Mouse (Mus musculus) adrenal gland, postnatal 25 days (tissue): ENCODE measurements at regions not wholly inside any gene's neighbourhood (a gene's known extent, or its start where the extent isn't known, plus 50 kb on each side); places are given as distances from the start of the nearest gene placed in this dataset.

ENCODE experiments used
- DNase-seq: peaks from one replicate; pipeline ENCODE4 v3.0.0; 2021; ENCODE audit warnings: mixed read lengths

- no peak for DNase-seq
These were observed 77.0 kb downstream of the Irs2 start for GRCm38 (mm10) chr8:10931266-10931665.

GRCm38 (mm10) chr8:10928836-10929235 is 79.4 kb downstream of the Irs2 start:
- DNase-seq = no peak

DNA sequence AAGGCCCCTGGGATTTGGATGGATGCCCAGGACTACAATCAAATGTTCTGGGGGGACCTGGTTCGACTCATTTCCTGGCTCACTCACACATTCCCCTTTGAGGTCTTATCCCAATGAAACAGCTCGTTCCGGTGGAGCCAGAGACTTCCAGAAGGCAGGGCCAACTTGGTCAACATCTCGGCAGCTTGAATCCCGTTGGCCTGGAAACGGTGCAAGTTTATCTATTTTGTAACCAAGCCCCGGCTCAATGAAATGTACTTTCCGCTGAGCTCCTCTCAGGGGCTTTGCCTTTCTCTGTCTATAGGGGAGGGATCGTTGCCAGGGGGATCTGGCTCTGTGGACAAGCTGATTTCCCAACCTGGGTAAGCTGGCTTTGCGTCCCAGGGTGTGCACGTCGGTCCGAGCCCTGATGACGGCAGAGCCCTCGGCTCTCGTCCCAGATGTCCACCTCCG is 79.9 kb downstream of the Irs2 start:
- DNase-seq = peak; percentile 44

DNA sequence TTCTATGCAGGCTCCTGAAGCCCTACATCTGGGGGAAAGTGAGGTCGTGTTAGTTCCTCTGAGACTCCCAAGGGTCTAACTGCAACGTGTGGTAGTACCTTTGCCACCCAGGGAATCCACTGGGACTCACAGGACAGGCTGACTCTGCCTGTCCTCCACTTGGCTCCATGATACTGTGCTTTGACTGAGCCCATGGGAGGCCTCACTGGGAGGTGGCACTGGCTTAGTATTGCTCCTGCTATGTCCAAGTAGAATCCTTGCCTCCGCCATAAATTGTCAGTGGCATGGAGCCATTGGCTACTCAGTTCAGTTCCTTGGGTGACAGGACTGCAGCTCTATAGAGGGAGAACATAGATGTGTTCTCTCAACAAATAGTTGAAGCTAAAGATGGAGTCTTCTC is 81.1 kb downstream of the Irs2 start:
- DNase-seq = no peak

- DNase-seq = no peak
These were observed 81.7 kb downstream of the Irs2 start for GRCm38 (mm10) chr8:10926518-10926915.

DNA sequence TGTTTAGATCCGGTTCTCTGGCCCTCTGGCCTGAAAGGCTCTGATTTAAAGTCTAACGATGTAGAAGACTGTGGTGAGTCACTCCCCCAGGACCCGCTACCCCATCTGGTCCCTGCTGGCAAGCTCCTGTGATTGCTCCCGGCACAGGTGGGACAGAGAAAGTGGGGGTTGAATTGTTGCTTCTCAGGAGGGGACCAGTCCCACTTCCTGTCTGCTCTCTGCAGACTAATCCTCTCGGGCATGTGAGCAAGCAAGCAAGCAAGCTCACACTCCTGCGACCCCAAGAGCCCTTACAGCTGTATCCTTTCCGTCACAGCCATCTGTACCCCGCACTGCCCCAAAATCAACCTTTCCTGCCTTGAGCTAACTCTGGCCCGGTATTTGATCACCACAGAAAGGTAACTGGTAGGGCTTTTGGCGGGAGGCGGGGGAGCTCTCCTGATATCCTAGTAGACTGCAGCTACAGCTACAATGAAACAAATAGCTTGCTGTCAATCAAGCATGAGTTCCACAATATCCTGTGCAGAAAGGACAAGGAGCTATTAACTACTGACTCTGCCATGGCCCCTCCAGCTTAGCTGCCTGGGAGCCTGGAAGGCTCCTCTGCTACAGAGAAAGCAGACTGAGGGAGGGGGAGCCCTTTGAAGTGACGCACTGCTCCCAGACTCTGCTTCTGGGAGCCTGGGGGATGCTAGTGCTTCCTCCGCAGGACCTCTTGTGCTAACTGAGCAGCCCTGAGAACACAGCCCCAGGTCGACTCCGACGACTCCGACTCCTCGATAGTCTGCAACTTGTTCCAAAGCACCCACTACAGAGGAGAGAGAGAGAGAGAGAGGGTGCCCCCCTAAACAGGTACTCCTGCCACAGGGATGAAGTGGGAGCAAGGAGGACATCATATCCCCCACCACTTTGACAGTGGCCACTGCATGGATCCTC is 82.4 kb downstream of the Irs2 start:
- no peak for DNase-seq

GRCm38 (mm10) chr8:10924526-10925199 is 83.6 kb downstream of the Irs2 start:
- peak; percentile 27 for DNase-seq

DNA sequence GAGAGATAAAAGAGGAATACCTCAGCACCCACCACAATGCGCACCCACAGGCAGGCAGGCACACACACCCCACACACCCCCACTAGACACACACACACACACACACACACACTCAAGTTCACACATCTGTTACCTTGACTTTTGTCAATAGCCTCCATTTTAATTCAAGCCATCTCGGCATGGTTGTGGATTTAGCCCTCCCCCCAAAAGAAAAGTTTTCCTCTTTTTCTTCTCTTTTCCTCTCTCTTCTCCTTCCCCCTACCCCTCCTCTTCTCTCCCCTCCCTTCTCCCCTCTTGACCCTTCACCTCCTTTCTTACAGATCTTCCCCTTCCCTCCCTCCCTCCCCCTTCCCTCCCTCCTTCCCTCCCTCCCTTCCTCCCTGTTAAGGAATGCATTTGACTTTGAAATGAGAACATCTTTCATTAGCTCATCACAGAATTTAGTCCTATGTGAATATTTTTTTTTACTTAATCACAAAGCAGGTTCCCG is 84.2 kb downstream of the Irs2 start:
- DNase-seq = no peak

DNA sequence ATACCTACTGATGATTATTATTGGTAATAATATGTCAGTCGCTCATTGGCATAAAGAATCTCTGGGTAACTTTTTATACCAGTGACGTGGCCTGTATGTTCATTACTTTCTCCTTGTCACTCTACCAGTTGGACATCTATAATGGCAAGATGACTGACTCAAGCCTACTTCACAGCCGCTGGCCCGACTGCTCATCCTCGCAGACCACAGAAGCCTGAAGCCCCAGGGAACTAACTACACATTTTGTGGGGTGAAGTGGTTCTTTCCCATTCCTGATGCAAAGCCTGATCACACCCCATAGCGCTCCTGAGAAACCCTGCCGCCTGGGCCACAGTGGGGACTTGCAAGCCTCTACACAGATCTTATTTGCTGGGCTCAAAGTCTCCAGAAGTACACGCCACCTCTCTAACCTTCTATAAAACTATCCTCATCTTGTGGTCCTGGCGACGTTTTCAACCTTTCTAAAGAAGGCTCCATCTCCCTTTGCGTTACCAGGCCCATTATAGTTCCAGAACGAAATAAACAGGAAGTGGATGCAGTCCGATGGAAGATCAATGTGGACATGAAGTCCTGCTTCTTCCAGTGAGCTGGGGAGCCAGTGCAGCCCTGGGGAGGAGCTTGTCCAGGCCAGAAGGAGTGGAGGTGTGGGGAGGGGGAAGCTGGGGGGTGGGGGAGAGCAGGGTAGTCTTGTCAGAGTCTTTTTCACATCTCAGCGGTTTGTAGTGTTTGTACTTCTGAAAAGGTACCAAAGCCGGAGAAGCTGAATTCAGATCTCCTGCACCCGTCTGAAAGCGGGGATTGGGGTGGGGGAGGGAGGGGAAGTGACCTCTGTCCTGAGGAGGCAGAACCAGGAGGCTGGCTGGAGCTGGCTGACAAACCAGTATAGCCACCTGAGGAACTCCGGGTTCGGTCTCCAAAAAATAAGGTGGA is 84.9 kb downstream of the Irs2 start:
- DNase-seq = no peak

DNA sequence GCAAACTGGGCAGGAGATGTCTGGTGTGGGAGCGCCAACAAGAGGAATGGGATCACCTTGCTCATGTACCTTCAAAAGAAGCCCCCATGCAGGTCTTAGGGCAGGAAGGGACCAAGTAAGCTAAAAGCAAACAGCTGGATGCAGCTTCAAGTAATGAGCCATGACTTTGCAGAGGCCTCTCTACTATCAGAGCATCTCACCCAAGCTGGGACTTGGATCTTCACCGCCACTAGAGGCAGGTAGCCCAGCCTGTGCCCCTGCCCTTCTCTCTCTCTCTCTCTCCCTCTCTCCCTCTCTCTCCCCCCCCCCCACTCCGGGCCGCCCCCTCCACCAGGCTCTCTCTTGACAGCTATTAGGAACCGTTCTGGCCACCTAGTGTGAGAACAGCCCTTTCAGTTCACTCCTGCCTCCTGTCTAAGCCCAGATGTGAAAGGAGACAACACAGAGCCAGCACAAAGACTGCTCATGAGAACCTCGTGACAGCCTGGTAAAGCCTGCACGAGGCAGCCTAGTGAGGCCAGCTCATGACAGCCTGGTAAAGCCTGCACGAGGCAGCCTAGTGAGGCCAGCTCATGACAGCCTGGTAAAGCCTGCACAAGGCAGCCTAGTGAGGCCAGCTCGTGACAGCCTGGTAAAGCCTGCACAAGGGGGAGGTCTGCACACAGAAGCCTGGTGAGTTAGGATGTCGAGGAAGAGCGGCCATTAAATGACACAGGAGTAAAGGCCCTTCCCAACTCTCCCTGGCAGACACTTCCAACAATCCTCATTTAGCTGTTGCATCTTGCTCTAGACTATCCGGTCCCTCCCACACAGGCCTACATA is 85.8 kb downstream of the Irs2 start:
- DNase-seq = no peak

DNA sequence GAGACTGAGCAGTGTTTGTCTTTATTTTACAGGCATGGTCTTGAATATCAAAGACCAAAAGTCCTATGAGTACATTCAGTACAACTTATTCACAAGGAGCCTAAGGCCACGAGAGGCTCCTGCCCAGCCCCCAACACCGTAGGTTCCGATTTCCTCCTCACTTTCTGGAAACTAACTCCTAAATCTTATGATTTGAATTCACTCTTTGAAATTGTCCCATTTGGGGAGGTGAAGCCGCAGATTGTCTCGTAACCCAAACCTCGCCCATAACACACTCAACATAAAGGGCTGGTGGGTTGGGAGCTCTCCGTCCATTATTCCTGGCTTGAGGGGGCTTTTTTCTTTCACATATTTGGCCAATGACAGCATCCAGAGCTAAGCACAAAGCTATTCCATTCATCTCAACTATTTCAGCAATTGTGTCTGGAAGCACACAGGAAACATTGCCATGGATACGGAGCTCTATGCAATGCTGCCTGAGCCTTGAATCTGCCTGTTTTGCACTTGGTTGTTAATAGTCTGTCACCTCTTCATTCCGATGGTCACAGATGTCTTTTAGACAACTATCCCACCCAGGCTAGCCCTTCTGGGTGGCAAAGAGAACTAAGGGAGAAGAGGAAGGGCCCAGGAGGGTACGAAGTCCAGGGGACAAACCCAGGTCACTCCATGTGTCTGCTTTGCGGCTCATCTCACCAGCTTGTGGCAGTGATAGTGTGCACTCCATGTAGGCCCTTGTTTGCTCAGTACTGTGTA is 86.6 kb downstream of the Irs2 start:
- no peak for DNase-seq

GRCm38 (mm10) chr8:10919620-10920019 is 88.6 kb downstream of the Irs2 start:
- DNase-seq = peak; percentile 21

DNA sequence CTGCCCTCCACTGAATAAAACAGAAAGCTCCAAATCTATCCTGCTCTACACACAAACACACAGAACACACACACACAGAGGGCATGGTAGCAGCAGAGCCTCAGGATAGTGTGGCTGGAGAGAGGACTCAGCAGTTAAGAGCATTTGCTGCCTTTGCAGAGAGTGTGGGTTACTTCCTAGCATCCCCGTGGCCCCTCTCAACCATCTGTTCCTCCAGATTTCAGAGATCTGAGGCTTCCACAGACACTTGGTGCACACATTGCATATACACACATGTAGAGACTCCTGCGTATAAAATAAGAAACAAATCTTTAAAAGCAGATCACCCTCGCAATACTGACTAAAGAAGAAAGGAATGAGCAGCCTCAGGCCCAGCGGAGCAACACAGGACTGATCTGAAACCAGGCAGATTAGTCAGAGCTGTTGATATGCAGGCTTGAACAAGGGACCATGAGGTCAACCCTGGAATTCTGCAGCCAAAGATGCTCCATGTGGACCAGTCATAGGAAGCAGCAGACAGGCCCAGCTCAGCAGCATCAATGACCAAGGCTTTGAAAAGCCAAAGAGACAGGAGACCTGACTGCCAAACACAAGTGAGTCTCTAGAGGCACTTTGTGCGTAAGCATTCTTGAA is 89.7 kb downstream of the Irs2 start:
- no peak for DNase-seq

- no peak for DNase-seq
These were observed 93.6 kb downstream of the Irs2 start for GRCm38 (mm10) chr8:10914616-10915015.

DNA sequence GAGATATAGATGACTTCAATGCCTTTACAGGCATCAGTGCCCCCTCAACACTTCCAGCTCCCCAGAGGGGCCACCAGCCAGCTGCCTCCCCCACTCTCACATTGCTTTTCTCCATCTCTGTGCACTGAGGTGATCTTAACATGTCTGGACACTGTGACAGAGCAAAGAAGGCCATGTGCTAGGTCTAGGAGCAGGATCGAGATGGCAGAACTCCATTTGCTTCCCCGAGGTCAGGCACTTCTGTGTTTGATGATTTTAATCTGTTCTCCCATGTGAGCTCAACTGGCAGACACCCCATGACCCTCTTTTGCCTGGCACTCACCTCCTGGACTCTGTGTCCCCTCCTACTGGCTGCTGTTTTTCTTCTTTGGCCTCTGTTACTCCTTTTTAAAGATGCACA is 95.8 kb downstream of the Irs2 start:
- DNase-seq = no peak

DNA sequence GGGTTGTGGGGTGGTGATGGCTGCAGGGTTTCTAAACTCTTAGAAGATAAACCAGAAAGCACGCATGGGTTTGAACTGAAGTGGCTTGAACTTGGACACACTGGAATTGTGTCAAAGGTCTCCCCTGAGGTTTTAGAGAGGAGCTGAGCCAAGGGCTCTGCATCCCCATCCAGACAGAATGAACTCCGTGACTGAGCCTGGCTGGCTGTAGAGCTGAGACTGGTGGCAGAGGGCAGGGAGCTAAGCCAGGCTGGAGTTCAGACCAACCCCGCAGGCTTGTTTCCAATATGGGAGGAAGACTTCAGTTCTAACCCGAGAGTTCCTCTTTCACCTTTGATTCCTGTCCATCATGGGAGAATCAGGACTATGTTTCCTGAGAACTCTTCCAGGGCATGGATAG is 96.9 kb downstream of the Irs2 start:
- no peak for DNase-seq

DNA sequence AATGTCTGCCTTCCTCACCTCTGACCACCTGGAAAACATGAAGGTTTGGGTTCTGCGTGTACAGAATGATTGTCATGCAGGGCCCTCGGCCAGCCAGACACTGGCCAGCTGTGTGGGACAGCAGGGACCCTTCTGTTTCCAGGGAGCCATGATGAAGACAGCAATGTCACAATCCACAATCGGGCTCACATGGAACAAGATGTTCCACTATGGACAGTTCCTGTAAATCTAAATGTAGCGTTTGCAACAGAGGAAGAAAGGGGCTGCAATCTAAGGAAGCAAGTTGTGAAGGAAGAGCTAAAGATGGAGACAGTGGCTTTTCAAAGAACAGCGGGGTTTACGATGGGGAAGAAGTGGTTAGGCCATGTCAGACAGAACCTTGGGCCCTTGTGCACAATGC is 97.3 kb downstream of the Irs2 start:
- no peak for DNase-seq

GRCm38 (mm10) chr8:10910244-10910872 is 97.9 kb downstream of the Irs2 start:
- DNase-seq = no peak

DNA sequence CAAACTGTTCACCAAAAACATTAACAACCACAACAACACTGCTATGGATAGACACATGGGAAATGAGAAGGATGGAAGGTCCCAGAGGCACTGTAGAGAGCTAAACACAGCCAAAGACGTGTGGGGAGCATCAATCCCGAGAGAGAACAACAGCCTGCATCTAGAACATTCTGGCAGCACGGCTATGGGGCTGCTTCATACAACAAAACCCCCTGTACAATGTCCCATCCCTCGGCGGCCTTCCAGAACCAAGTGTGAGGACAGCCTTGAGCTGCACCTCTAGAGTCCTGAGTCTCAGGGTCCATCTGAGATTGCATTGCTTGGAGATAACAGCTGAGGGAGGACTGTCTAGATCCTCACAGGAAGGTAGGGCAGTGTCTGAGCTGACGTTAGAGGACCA is 99.1 kb downstream of the Irs2 start:
- no peak for DNase-seq

DNA sequence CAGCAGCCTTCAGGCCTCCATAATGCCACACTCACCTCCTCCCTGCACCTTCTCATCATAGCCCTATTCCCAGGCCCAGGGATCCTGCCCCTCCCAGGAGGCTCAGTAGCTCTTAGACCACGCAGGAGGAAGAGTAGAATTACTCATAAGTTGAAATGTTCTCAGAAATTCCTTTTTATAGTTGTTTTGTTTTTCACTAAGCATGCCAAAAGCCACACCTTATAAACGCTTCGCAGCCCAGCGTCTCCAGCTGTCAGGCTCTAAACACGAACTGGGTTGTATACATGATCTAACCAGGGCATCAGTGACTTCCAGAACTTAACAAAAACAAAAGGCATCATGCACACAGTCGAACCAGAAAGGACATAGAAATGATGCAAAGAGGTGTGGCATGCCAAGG is 101.9 kb downstream of the Irs2 start:
- DNase-seq = no peak
